Mouse (Mus musculus) forebrain, embryonic 16.5 days (tissue): ENCODE results near the gene Serpinb9f. TPM values are rescaled to one million over a fixed set of nuclear protein-coding genes. Genes with fewer than 3 reads are reported as not detected.
"Not testable (repeated sequence)": the region's sequence is repeated elsewhere in the genome, so short reads cannot be mapped to it uniquely, and the experiment has no call there.

ENCODE experiments used
- ATAC-seq: fragments of 200-750 bp; cut with Nextera tagmentation; 2 replicates; pipeline ENCODE4 v1.8.0; 2017; ENCODE audit warnings: mild to moderate bottlenecking, moderate library complexity
- H3K27ac ChIP-seq: fragments of 300-500 bp; sonication (generic); 2 replicates; pipeline ENCODE4 v1.5.1; 2014; ENCODE audit warnings: low read length, control low read depth
- H3K27me3 ChIP-seq: fragments of 300-500 bp; sonication (generic); replicated peaks from 2 replicates; pipeline ENCODE4 v1.6.1; 2014; ENCODE audit warnings: low read length; ENCODE audit not compliant: control insufficient read depth, insufficient read depth
- H3K36me3 ChIP-seq: fragments of 300-500 bp; sonication (generic); 2 replicates; pipeline ENCODE4 v1.6.1; 2014; ENCODE audit not compliant: control insufficient read depth, insufficient read depth
- H3K4me1 ChIP-seq: fragments of 300-500 bp; sonication (generic); replicated peaks from 2 replicates; pipeline ENCODE4 v1.6.1; 2014; ENCODE audit warnings: low read length; ENCODE audit not compliant: control insufficient read depth, insufficient read depth
- H3K4me2 ChIP-seq: fragments of 300-500 bp; sonication (generic); 2 replicates; pipeline ENCODE4 v1.6.1; 2014; ENCODE audit warnings: mild to moderate bottlenecking, low read length, control low read depth
- H3K4me3 ChIP-seq: fragments of 300-500 bp; sonication (generic); replicated peaks from 2 replicates; pipeline ENCODE4 v1.5.1; 2014; ENCODE audit warnings: mild to moderate bottlenecking, low read length, control low read depth
- H3K9ac ChIP-seq: fragments of 300-500 bp; sonication (generic); replicated peaks from 2 replicates; pipeline ENCODE4 v1.6.1; 2014; ENCODE audit warnings: low read depth, low read length, control low read depth
- H3K9me3 ChIP-seq: fragments of 300-500 bp; sonication (generic); 2 replicates; pipeline ENCODE4 v1.6.1; 2016; ENCODE audit warnings: low read length; ENCODE audit not compliant: control insufficient read depth
- WGBS: fragments of 180-500 bp; shearing (Covaris S2); extraction: QIAGEN DNeasy Blood & Tissue Kit; methylation state at CpG from one replicate; pipeline ENCODE4 v1.1.7; 2014; 5-methylcytosine and 5-hydroxymethylcytosine counted together
- polyA plus RNA-seq: library from polyadenylated mRNA; unstranded; fragments of >200 nt; fragmentation: Nextera tagmentation; extraction: Ambion mirVana; gene quantifications from 2 replicates; pipeline ENCODE4 v1.2.1, GENCODE M21; 2015

The Serpinb9f gene
- polyA plus RNA-seq: not detected in 2 replicates

DNA sequence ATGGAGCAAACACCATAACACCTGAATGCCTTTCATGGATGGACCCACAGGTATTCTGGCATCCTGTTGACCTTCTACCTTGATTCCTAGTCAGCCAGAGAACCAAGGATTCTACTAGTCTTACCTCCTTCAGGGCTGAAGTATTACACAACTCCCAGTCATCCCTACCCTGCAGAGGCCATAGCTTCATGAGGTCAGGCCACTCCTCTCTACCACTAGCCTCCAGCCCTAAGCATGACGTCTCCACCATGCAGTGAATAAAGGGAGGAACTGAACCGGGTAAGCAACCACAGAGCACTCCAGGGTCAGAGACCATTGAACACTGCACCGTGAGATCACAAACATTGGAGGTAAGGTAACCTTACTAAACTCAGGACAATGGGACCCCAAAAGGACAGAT lies at the start of gene Serpinb9f:
TSS of gene Serpinb9f (plus strand) at position 301 of the 400 bp plus-strand sequence.
- H3K4me2 ChIP-seq, H3K4me3 ChIP-seq, H3K36me3 ChIP-seq, H3K27me3 ChIP-seq, H3K9me3 ChIP-seq, H3K9ac ChIP-seq, ATAC-seq, H3K27ac ChIP-seq, H3K4me1 ChIP-seq: not testable (repeated sequence)
- WGBS: 90% methylated on average over 3 of the region's 3 CpGs

DNA sequence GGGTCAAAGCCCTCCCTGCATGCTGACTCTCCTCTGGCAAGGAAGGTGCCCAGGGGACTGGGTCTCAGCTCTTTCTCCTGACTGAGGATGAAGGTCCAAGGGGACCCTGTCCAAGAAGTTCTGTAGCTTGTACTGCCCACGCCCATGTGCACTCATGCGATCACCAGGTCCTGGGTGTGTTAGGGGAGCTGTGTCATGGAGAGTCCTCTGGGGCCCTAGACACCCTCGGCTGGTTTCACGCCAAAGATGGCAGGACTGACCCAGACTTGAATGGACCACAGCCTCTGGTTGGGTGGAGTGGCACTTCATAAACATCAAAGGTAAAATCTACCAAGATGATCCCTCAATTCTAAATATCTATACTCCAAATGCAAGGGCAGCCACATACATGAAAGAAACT lies 15.2 kb upstream of the Serpinb9f start:
- not testable (repeated sequence) for H3K27ac ChIP-seq, H3K9ac ChIP-seq, H3K4me3 ChIP-seq, H3K27me3 ChIP-seq, H3K4me1 ChIP-seq, H3K36me3 ChIP-seq, H3K4me2 ChIP-seq, H3K9me3 ChIP-seq, ATAC-seq
- 85% methylated on average over 4 of the region's 4 CpGs for WGBS

DNA sequence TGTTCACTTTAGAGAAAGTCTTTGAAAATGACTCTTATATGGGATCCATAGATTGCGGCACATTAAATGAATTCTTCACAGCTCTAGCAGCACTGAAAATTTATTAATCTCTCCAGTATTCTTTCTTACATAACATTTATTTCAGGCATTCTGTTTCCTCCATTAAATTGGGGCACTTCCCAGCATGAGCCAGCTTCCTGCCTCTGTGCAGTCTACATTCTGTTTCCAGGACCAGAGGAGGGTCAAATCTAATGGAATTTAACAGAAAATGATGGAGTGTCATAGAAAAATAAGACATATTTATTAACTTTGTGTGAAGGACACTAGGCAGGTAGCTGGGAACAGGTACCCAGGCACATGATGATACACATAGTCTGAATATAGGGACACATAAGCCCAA lies 32.8 kb downstream of the Serpinb9f start:
- H3K4me3 ChIP-seq, H3K36me3 ChIP-seq, H3K9me3 ChIP-seq, ATAC-seq, H3K9ac ChIP-seq, H3K4me1 ChIP-seq, H3K27me3 ChIP-seq, H3K4me2 ChIP-seq, H3K27ac ChIP-seq: not testable (repeated sequence)
- no CpG with 5 or more reads among the region's 1 CpGs for WGBS

Other genes with a start within 250 kb of the Serpinb9f start
- gene Serpinb1b, start 245.5 kb upstream of the Serpinb9f start, polyA plus RNA-seq: 2.2 and 3.3 TPM in 2 replicates
- gene Serpinb9c, start 164.3 kb upstream of the Serpinb9f start, polyA plus RNA-seq: not detected in 2 replicates
- not detected in 2 replicates for gene Serpinb9d, start 131.1 kb upstream of the Serpinb9f start, polyA plus RNA-seq
- not detected in 2 replicates for gene Serpinb9e, start 74.5 kb upstream of the Serpinb9f start, polyA plus RNA-seq
- not detected in 2 replicates for gene Gm11397, start 71.7 kb downstream of the Serpinb9f start, polyA plus RNA-seq
- not detected in 2 replicates for gene Serpinb9g, start 160.7 kb downstream of the Serpinb9f start, polyA plus RNA-seq